Mouse (Mus musculus) thymus, adult 2 months (tissue): ENCODE measurements around the gene Coq8b. TPM values are rescaled to one million over a fixed set of nuclear protein-coding genes. Genes with fewer than 3 reads are reported as not detected.

ENCODE experiments used
- DNase-seq: peaks from one replicate; pipeline ENCODE4 v3.0.0; 2021
- H3K27ac ChIP-seq: fragments of 200-500 bp; 2 replicates; pipeline ENCODE4 v1.5.1; 2012; ENCODE audit warnings: low read length, control low read depth; ENCODE audit not compliant: control insufficient read depth, insufficient read depth
- H3K27me3 ChIP-seq: fragments of 200-500 bp; 2 replicates; pipeline ENCODE4 v1.6.1; 2012; ENCODE audit warnings: mild to moderate bottlenecking, low read length, moderate library complexity, mixed read lengths; ENCODE audit not compliant: control insufficient read depth, insufficient read depth
- H3K36me3 ChIP-seq: fragments of 200-500 bp; 2 replicates; pipeline ENCODE4 v1.6.1; 2012; ENCODE audit warnings: mild to moderate bottlenecking, low read length, moderate library complexity; ENCODE audit not compliant: control insufficient read depth, insufficient read depth
- H3K4me1 ChIP-seq: fragments of 200-500 bp; replicated peaks from 2 replicates; pipeline ENCODE4 v1.6.1; 2012; ENCODE audit warnings: low read length; ENCODE audit not compliant: control insufficient read depth, insufficient read depth
- H3K4me3 ChIP-seq: fragments of 200-500 bp; 2 replicates; pipeline ENCODE4 v1.5.1; 2012; ENCODE audit warnings: mild to moderate bottlenecking, low read length, control low read depth, moderate library complexity; ENCODE audit not compliant: control insufficient read depth, insufficient read depth
- CTCF ChIP-seq: fragments of 200-500 bp; IDR thresholded peaks from 2 replicates; pipeline ENCODE4 v1.5.1; 2012; ENCODE audit warnings: mild to moderate bottlenecking, control low read depth, low read length, moderate library complexity, borderline replicate concordance; ENCODE audit not compliant: control insufficient read depth, poor library complexity, insufficient read depth; ENCODE audit errors: extremely low read depth
- POLR2A ChIP-seq: fragments of 200-500 bp; IDR thresholded peaks from 2 replicates; pipeline ENCODE4 v1.6.1; 2012; ENCODE audit warnings: mild to moderate bottlenecking, low read length, control low read depth, moderate library complexity; ENCODE audit not compliant: control insufficient read depth, poor library complexity, insufficient read depth; ENCODE audit errors: extremely low read depth
- WGBS: fragments of 180-500 bp; shearing (Covaris S2); methylation state at CpG from one replicate; pipeline ENCODE4 v1.1.7; 2018; 5-methylcytosine and 5-hydroxymethylcytosine counted together
- polyA plus RNA-seq: library from polyadenylated mRNA; depleted of rRNA; stranded (reverse); fragments of >200 nt; gene quantifications from 2 replicates; pipeline ENCODE4 v1.2.3, GENCODE M21; 2012

Gene Coq8b
- polyA plus RNA-seq, 1 experiment = 57.8 TPM

GRCm38 (mm10) chr7:27298816-27299215, 66.0 kb downstream of the Coq8b start:
- no peak for TF ChIP-seq POLR2A
- TF ChIP-seq CTCF = no peak
- Histone ChIP-seq H3K4me3 (no peak overlapping the region), H3K4me1 (no peaks in the 10 kb centered on the region), H3K36me3 (no peaks in the 10 kb centered on the region), H3K27me3 (no peaks in the 10 kb centered on the region; the same call in 1 of the 2 replicates), H3K27ac (no peak overlapping the region)
- WGBS = 93% methylated on average over 6 of the region's 6 CpGs
- DNase-seq = no peak

- H3K27me3 ChIP-seq = no peaks in the 10 kb centered on the region; the same call in 1 of the 2 replicates
- DNase-seq = no peak
- no peaks in the 10 kb centered on the region for H3K36me3 ChIP-seq
- no peaks in the 10 kb centered on the region for H3K4me1 ChIP-seq
- WGBS = 83% methylated on average over 4 of the region's 4 CpGs
- no peak overlapping the region for H3K27ac ChIP-seq
- no peak overlapping the region for H3K4me3 ChIP-seq
- TF ChIP-seq CTCF (no peak), POLR2A (no peak)
Measured at GRCm38 (mm10) chr7:27300351-27300750, 67.5 kb downstream of the Coq8b start.

GRCm38 (mm10) chr7:27300801-27301200, 68.0 kb downstream of the Coq8b start:
- no peaks in the 10 kb centered on the region; the same call in 1 of the 2 replicates for H3K27me3 ChIP-seq
- DNase-seq = no peak
- H3K4me1 ChIP-seq = no peaks in the 10 kb centered on the region
- no peaks in the 10 kb centered on the region for H3K36me3 ChIP-seq
- no peak overlapping the region for H3K27ac ChIP-seq
- TF ChIP-seq CTCF (no peak), POLR2A (no peak)
- H3K4me3 ChIP-seq = no peak overlapping the region
- 79% methylated on average over 5 of the region's 5 CpGs for WGBS

GRCm38 (mm10) chr7:27302172-27302571, 69.3 kb downstream of the Coq8b start:
- Histone ChIP-seq H3K4me1 (no peaks in the 10 kb centered on the region), H3K36me3 (no peaks in the 10 kb centered on the region), H3K4me3 (no peak overlapping the region), H3K27me3 (no peaks in the 10 kb centered on the region; the same call in 1 of the 2 replicates), H3K27ac (no peak overlapping the region)
- TF ChIP-seq POLR2A = no peak
- peak; percentile 91 for TF ChIP-seq CTCF
- 10% methylated on average over 11 of the region's 11 CpGs for WGBS
- DNase-seq = peak; percentile 61

- Histone ChIP-seq H3K36me3 (no peaks in the 10 kb centered on the region), H3K27ac (no peak overlapping the region), H3K4me3 (no peak overlapping the region), H3K4me1 (peaks cover under 1% of the 10 kb centered on the region; the same call in 1 of the 2 replicates), H3K27me3 (no peaks in the 10 kb centered on the region; the same call in 1 of the 2 replicates)
- TF ChIP-seq CTCF (no peak), POLR2A (no peak)
- no peak for DNase-seq
- 92% methylated on average over 17 of the region's 17 CpGs for WGBS
Measured at GRCm38 (mm10) chr7:27305091-27305730, 72.4 kb downstream of the Coq8b start.

- H3K27ac ChIP-seq = no peak overlapping the region
- no peak overlapping the region for H3K4me3 ChIP-seq
- peak; percentile 43 for DNase-seq
- no peaks in the 10 kb centered on the region for H3K36me3 ChIP-seq
- H3K27me3 ChIP-seq = no peaks in the 10 kb centered on the region; the same call in 1 of the 2 replicates
- H3K4me1 ChIP-seq = peaks cover 5% of the 10 kb centered on the region; the same call in 1 of the 2 replicates
- WGBS = 82% methylated on average over 24 of the region's 24 CpGs
- TF ChIP-seq POLR2A (no peak), CTCF (peak; percentile 66; the same call in 1 of the 2 replicates)
Measured at GRCm38 (mm10) chr7:27306161-27307160, 73.6 kb downstream of the Coq8b start.
